Mouse (Mus musculus): Measurements from ENCODE around the gene Aff3.

Gene Aff3

DNA sequence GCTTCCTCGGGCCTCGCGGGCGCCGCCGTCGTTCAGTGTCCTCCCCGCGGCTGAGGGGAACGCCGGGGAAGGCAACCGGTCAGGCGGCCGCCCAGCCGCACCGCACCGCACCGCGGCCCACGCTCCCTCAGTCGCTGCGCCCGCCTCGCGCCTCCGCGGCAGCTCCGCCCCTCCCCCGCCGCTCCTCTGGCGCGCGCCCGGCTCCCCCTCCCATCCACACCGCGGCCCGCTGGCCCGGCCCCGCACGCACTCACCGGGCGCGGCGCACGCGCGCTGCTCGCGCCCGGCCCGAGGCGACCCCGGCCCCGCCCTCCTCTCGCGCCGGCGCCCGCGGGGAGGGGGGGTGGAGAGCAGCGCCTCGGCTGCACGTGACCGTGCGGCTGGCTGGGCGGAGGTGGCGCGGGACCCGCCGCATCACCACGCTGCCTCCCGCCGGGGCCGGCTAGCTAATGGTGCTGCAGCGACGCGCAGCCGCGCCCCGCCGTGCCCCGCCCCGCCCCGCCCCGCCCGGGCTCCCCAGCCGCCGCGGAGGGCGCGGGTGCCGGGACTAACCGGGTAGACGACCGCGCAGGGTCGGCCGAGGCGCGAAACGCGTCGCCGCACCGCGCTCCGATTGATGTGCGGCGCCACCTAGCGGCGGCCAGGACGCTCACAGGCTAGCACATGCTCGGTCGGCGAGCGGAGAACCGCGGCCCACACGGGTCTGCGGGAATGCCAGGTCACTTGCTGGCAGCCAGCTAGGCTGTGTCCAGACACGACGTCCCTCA is 535.1 kb downstream of the Aff3 start, which contains the start of gene Rev1:
Gene Rev1, minus strand, starts transcription at position 301 of the 767 bp plus-strand sequence.
- in situ Hi-C loops (cut with MboI, MseI): no loop called here

DNA sequence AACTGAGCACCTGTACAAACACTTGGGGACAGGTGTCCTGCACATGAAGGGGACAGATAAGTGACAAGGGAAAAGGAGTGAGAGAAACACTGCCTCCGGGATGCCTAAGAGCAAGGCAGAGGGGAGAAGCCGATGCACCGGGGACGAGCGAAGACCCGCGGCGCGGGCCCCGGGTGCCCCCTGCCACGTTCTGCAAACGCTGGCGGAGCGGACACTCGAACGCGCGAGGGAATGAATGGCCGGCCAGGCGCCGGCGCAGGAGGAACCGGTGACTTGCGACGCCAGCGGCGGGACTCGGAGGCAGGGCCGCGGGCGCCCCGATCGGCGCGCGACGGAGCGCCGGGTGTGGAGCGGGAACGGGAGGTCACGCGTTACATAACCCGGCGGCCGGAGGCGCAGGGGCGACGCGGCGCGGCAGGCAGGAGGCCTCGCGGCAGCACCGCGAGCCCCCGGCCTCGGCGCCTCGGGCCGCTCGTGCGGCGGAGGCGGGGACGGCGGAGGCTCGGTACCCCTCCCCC is 535.8 kb downstream of the Aff3 start:
- in situ Hi-C loops (cut with MboI, MseI): no loop called here
